Mouse (Mus musculus): ENCODE measurements around the gene Tnfrsf14.

Tnfrsf14 gene

DNA sequence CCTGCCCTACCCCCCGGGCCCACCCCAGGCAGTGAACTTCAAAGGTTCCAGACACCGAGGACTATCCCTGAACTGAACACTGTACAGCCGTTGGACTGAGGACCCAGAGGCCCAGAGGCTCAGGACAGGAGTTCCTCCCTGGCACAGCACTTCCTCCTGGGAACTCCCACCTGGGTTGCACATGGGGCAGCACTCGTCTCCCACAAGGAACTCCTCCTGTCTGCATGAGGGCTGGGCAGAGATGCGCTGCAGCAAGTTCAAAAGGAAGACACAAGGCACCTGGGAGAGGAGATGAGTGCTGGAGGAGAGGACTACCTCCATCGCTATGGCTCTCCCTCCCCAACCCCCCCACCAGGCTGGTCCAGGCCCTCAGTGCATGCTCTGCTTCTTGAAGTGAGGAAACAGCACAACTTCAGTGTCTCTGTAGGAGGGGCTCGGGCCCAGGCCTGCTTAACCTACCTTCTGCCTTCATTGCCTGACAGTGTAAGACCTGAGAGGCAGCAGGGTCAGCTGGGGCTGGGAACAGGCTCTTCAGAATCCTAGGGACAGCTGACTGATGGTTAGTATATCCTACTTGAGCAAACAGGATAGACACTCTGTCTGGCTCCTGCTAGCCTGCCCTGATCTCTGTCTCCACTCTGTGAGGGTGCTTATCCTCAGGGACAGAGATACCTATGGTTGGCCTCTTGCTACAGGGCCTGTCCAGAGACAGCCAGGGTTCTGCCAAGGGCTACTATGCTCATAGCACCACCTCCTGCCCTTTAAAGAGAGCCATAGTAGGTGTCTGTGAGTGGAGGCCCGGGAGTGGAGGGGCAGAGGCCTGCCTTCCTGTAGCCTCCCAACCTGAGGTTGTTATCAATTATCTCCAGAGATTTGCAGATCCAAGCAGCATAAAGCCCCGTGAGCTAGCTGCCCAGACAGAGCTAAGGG, 1.1 kb downstream of the Tnfrsf14 start:
- in situ Hi-C loops (cut with MboI; ENCODE audit: low sequenced_read_pairs), result no loop called here

DNA sequence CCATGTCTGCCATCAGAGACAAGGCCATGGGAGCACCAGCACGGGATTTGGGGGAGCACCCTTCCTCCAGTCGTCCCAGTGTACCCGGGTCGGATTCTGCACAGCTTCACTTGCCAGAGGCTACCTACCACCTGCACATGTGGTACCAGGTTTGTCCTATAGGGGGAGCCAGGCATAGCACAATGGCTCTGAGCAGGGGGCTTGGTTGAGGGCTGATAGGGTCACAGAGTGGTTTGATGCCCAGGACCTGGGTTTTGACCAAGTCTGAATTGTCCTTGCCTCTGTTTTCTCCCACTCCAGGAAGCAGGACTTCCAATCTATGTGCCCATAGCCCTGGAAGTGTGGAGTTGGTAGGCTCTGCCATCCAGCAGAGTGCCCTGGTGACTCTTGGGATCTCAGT, 3.0 kb downstream of the Tnfrsf14 start:
- in situ Hi-C loops (cut with MboI; ENCODE audit: low sequenced_read_pairs), result no loop called here

DNA sequence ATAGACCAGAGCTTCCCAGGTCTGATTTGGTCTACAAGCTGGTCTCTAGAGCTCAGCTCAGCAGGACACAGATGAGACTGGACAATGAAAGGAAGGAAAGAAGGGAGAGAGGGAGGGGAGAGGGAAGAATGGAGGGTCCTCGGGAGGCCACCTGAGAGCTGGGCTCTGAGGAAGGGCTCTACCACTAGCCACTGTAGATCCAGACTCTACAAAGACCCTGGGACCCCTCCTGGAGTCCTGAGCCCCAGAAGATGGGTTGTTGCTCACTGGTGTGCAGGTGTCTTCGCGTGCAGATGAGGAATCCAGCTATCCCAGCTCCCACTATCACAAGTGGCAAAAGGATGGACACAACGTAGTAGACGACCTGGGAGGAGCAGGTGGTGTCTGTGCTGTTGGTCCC, 5.4 kb downstream of the Tnfrsf14 start:
- in situ Hi-C loops (cut with MboI; ENCODE audit: low sequenced_read_pairs), result no loop called here

- in situ Hi-C loops (cut with MboI; ENCODE audit: low sequenced_read_pairs), result no loop called here
Measured at GRCm38 (mm10) chr4:154922291-154922690, 6.1 kb downstream of the Tnfrsf14 start.

DNA sequence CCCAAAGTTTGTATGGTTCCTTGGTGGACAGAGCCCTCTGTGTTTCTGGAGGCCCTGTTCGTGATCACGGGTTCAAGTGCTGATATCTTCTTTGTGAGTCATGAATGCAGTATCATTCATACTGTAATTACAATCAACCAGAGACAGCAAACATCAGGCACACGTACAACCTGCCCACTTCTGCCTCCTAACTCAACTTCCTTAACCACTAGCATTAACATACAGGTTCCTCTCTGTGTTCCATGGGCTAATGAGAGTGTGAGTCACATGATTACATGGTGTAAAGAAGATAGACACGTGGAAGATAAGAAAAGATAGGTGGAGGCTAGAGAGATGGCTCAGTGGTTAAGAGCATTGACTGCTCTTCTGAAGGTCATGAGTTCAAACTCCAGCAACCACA, 11.7 kb downstream of the Tnfrsf14 start:
- in situ Hi-C loops (cut with MboI; ENCODE audit: low sequenced_read_pairs), result no loop called here

- in situ Hi-C loops (cut with MboI; ENCODE audit: low sequenced_read_pairs), result no loop called here
Measured at GRCm38 (mm10) chr4:154915286-154915685, 13.1 kb downstream of the Tnfrsf14 start.

- in situ Hi-C loops (cut with MboI; ENCODE audit: low sequenced_read_pairs), result no loop called here
Measured at GRCm38 (mm10) chr4:154914707-154915106, 13.7 kb downstream of the Tnfrsf14 start.

DNA sequence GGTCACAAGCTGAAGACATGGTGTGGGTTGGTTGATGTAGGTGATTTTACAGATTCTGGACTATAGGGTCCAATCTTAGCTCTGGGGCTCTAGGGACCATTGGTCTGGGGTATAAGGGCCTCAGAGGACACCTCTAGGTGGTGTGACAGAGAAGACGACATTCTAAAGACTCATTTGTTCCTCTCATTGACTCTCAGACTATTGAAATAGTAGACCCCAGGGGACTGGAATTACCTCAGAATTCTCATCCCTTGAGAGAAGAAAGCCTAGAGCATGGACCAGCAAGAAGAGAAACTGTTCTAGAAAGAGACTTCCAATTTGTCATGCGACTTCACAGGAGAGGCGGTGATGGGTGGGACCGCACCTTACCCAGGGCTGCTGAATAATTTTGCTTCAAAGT, 14.1 kb downstream of the Tnfrsf14 start:
- in situ Hi-C loops (cut with MboI; ENCODE audit: low sequenced_read_pairs), result no loop called here

- in situ Hi-C loops (cut with MboI; ENCODE audit: low sequenced_read_pairs), result no loop called here
Measured at GRCm38 (mm10) chr4:154913845-154914244, 14.5 kb downstream of the Tnfrsf14 start.

DNA sequence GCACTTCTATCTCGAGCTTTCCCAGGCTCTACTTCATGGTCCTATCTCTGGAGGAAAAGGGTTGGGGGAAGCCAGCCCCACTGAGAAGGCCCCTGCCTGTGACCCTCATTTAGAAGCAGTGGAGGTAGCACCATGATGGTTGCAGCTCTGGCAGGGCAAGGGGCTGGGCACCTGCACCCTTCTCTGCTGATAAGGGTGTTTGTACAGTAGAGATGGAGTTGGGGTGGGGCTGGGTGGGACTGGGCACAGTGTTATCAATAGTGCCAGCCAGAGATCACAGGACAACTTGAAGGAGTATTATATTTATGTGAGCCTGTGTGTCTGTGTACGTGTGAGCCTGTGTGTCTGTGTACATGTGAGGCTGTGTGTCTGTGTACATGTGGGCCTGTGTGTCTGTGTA, 16.7 kb downstream of the Tnfrsf14 start:
- in situ Hi-C loops (cut with MboI; ENCODE audit: low sequenced_read_pairs), result no loop called here

DNA sequence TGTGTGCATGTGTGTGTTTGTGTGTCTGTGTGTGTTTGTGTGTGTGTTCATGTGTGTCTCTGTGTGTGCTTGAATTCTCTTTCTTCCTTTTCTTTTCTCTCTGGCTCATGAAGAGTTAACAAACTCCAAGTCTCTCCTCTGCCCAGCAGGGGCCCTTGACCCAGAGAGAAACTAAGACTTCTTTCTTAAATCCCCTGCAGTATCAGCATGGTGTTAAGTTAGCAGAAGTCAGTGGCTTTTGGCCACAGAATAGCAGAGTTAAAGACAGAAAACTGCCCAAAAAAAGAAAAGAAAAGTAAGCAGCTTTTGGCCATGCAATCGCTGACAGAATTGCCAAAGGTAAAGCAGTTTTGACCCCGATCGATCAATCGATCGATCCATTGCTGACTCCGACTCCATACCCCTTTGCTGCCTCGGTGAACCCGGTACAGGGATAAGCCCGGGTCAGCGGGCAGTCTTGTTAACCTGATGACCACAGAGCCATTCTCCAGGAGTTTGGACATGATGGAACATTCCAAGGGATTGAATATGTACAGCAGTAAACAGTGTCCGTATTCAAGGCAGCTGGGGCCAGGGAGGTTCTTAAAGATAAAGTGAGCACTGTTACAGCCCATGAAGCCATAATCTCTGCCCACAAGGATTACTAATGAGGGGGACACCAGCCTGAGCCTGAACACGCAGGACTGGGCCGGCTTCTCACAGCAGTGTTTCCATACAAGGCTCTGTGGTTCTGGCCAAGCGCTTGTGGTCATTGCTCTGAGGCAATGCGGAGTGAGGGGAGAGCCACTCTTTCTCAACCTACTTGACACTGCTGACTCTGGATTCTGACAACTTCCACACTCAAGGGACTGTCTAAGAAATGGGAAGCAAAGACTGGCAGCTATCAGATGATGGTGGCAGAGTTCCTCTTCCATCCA, 17.5 kb downstream of the Tnfrsf14 start:
- in situ Hi-C loops (cut with MboI; ENCODE audit: low sequenced_read_pairs), result no loop called here

DNA sequence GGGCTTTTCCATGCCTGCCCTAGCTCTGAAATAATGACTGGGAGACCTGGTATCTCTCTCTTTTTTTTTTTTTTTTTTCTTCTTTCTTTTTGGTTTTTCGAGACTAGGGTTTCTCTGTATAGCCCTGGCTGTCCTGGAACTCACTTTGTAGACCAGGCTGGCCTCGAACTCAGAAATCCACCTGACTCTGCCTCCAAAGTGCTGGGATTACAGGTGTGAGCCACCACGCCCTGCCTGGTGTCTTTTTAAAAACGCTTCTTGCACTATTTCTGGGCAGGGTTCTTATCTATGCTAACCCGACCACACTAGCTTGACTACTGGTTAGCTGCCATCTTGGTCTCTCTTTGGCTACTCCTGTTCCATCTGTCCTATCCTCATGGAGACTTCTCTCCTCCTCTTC, 19.9 kb downstream of the Tnfrsf14 start:
- in situ Hi-C loops (cut with MboI; ENCODE audit: low sequenced_read_pairs), result no loop called here

GRCm38 (mm10) chr4:154907833-154908232, 20.5 kb downstream of the Tnfrsf14 start:
- in situ Hi-C loops (cut with MboI; ENCODE audit: low sequenced_read_pairs), result no loop called here

GRCm38 (mm10) chr4:154904185-154905071, 23.9 kb downstream of the Tnfrsf14 start:
- in situ Hi-C loops (cut with MboI; ENCODE audit: low sequenced_read_pairs), result no loop called here

DNA sequence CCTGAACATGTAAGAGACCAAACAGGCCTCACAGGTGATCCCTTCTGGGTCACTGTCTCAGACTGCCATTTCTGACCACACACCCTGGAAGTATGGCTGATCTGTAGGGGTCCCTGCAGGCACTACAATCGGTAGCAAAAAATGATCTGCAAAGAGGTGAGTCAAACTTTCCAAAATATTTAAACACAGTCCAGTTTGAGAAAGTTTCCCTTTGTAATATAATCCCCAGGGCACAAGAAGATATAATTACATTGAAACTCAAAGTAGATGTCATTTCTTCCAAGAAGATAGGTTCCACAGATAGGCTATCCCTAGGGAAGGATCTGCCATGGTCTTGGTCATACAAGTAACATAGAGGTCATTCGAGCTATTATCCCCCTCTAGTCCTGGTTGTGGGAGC, 26.0 kb downstream of the Tnfrsf14 start:
- in situ Hi-C loops (cut with MboI; ENCODE audit: low sequenced_read_pairs), result no loop called here

GRCm38 (mm10) chr4:154898506-154899446, 29.6 kb downstream of the Tnfrsf14 start, which contains the start of gene Fam213b:
Gene Fam213b, minus strand, starts transcription at chr4:154899135.
- in situ Hi-C loops (cut with MboI; ENCODE audit: low sequenced_read_pairs), result loop anchor here (25.0 kb wide), 1 partner anchor 339 kb away; the partner anchor contains the start of gene Faap20

- in situ Hi-C loops (cut with MboI; ENCODE audit: low sequenced_read_pairs), result loop anchor here (25.0 kb wide), 1 partner anchor 339 kb away; the partner anchor contains the start of gene Faap20
Measured at GRCm38 (mm10) chr4:154897676-154898465, 30.5 kb downstream of the Tnfrsf14 start.

GRCm38 (mm10) chr4:154895549-154895948, 32.8 kb downstream of the Tnfrsf14 start:
- in situ Hi-C loops (cut with MboI; ENCODE audit: low sequenced_read_pairs), result loop anchor here (25.0 kb wide), 1 partner anchor 342 kb away; the partner anchor contains the start of gene Faap20

All from CH12F3 (cell line).